Comparison of ENCODE assay signal across 22 mouse cellular contexts in genomic region chrX:11245576-11245975, GRCm38 (mm10). TPM values are rescaled to one million over a fixed set of nuclear protein-coding genes. Genes with fewer than 3 reads are reported as not detected.
"Had no signal": no experiment of that assay in that cellular context is flagged by ENCODE, and none has a peak within 500 bp of the region (broad histone marks: within the 10 kb centered on the region; RNA-seq: fewer than 3 reads in every experiment).

No protein-coding gene starts in this region.

- H3K4me3 ChIP-seq: kidney, embryonic 15.5 days; limb, embryonic 13.5 days; midbrain, embryonic 10.5 days; neural tube, embryonic 13.5 days; stomach, embryonic 15.5 days had no signal

- H3K27ac ChIP-seq: kidney, embryonic 15.5 days; limb, embryonic 13.5 days; liver, embryonic 14.5 days; midbrain, embryonic 10.5 days; neural tube, embryonic 13.5 days; stomach, embryonic 15.5 days had no signal

- H3K4me2 ChIP-seq: kidney, embryonic 15.5 days; limb, embryonic 13.5 days; neural tube, embryonic 13.5 days; stomach, embryonic 15.5 days had no signal

- DNase-seq: kidney, postnatal 14 days; layer of hippocampus, postnatal 36 days; lung, adult 2 months; lung, postnatal 10 days; lung, postnatal 4 days; midbrain, embryonic 14.5 days; right cerebral cortex, postnatal 14 days; thymus, adult 2 months; thymus, postnatal 25 days had no signal

- H3K9me3 ChIP-seq: kidney, embryonic 15.5 days; limb, embryonic 13.5 days; midbrain, embryonic 10.5 days; neural tube, embryonic 13.5 days; stomach, embryonic 15.5 days had no signal

- H3K27me3 ChIP-seq: neural tube, embryonic 13.5 days; stomach, embryonic 15.5 days had no signal

- H3K36me3 ChIP-seq: kidney, embryonic 15.5 days; limb, embryonic 13.5 days; midbrain, embryonic 10.5 days; neural tube, embryonic 13.5 days; stomach, embryonic 15.5 days had no signal

- H3K9ac ChIP-seq: kidney, embryonic 15.5 days; limb, embryonic 13.5 days; liver, embryonic 14.5 days; neural tube, embryonic 13.5 days; stomach, embryonic 15.5 days had no signal

- H3K4me1 ChIP-seq: stomach, embryonic 15.5 days had no signal

RNA-seq across cellular contexts. Expression of gene H2al1a, which starts 53.5 kb away (rescaled TPM):
- total RNA-seq: layer of hippocampus, postnatal 36 days; left cerebral cortex, adult 8-10 months; left cerebral cortex, postnatal 36 days; liver, adult 2 months; megakaryocyte, adult 5-6 weeks had no signal
- polyA plus RNA-seq: kidney, embryonic 15.5 days; large intestine, adult 2 months; limb, embryonic 13.5 days; liver, adult 2 months; liver, embryonic 14.5 days; lung, adult 2 months; midbrain, embryonic 10.5 days; midbrain, embryonic 14.5 days; neural tube, embryonic 13.5 days; spleen, adult 2 months; stomach, embryonic 15.5 days; thymus, adult 2 months had no signal

RNA-seq across cellular contexts. Expression of gene H2al1b, which starts 56.7 kb away (rescaled TPM):
- total RNA-seq: layer of hippocampus, postnatal 36 days; left cerebral cortex, adult 8-10 months; left cerebral cortex, postnatal 36 days; liver, adult 2 months; megakaryocyte, adult 5-6 weeks had no signal
- polyA plus RNA-seq: kidney, embryonic 15.5 days; large intestine, adult 2 months; limb, embryonic 13.5 days; liver, adult 2 months; liver, embryonic 14.5 days; lung, adult 2 months; midbrain, embryonic 10.5 days; midbrain, embryonic 14.5 days; neural tube, embryonic 13.5 days; spleen, adult 2 months; stomach, embryonic 15.5 days; thymus, adult 2 months had no signal

RNA-seq across cellular contexts. Expression of gene H2al1c, which starts 59.9 kb away (rescaled TPM):
- total RNA-seq: layer of hippocampus, postnatal 36 days; left cerebral cortex, adult 8-10 months; left cerebral cortex, postnatal 36 days; liver, adult 2 months; megakaryocyte, adult 5-6 weeks had no signal
- polyA plus RNA-seq: kidney, embryonic 15.5 days; large intestine, adult 2 months; limb, embryonic 13.5 days; liver, adult 2 months; liver, embryonic 14.5 days; lung, adult 2 months; midbrain, embryonic 10.5 days; midbrain, embryonic 14.5 days; neural tube, embryonic 13.5 days; spleen, adult 2 months; stomach, embryonic 15.5 days; testis, adult 2 months; thymus, adult 2 months had no signal
